Mouse (Mus musculus) ES-E14 (cell line): ENCODE results near the gene Fosl2.

Source experiments
- CHD2 ChIP-seq: IDR thresholded peaks from 2 replicates; pipeline ENCODE4 v1.6.1; 2014; ENCODE audit warnings: mild to moderate bottlenecking, low read depth, low read length, inconsistent platforms
- HCFC1 ChIP-seq: IDR thresholded peaks from 2 replicates; pipeline ENCODE4 v1.6.1; 2012; ENCODE audit warnings: low read length, inconsistent platforms, borderline replicate concordance; ENCODE audit not compliant: insufficient read depth
- MAFK ChIP-seq: IDR thresholded peaks from 2 replicates; pipeline ENCODE4 v1.6.1; 2014; ENCODE audit warnings: mild to moderate bottlenecking, low read depth, low read length, inconsistent platforms; ENCODE audit not compliant: insufficient read depth
- ZC3H11A ChIP-seq: IDR thresholded peaks from 2 replicates; pipeline ENCODE4 v1.6.1; 2012; ENCODE audit warnings: low read depth, mild to moderate bottlenecking, inconsistent platforms, low read length, borderline replicate concordance
- ZNF384 ChIP-seq: IDR thresholded peaks from 2 replicates; pipeline ENCODE4 v1.6.1; 2012; ENCODE audit warnings: low read depth, low read length, inconsistent platforms

DNA sequence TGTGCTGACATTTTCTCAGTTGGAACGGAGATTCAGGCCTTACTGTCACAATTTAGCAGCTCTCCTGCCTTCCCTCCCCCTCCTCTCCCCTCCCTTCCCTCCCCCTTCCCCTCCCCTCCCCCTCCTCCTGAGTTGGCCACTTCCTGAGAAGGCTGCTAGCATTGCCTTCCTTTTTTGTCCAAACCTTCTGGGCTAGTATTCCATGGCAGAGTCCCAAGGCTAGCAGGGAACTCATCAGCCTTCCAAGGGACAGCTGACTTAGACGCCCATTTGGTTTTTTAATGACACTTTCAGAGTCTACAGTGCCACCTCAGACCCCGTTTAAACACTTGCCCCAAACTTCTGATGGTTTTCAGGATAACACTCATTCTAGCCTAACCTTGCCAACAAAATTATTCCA, 7.7 kb upstream of the Fosl2 start:
- no peak for TF ChIP-seq ZC3H11A
- no peak for TF ChIP-seq MAFK
- no peak for TF ChIP-seq ZNF384
- no peak for TF ChIP-seq CHD2
- TF ChIP-seq HCFC1: no peak
